Mouse (Mus musculus) myocyte (in vitro differentiated cells): ENCODE measurements at regions not wholly inside any gene's neighbourhood (a gene's known extent, or its start where the extent isn't known, plus 50 kb on each side); places are given as distances from the start of the nearest gene placed in this dataset.

ENCODE experiments used
- H3K27me3 ChIP-seq: one replicate; pipeline ENCODE4 v1.6.1; 2011; ENCODE audit not compliant: control insufficient read depth, insufficient read depth, insufficient read length
- H3K36me3 ChIP-seq: one replicate; pipeline ENCODE4 v1.6.1; 2011; ENCODE audit not compliant: control insufficient read depth, insufficient read depth
- H3K4me2 ChIP-seq: one replicate; pipeline ENCODE4 v1.6.1; 2011; ENCODE audit warnings: low read depth, control low read depth
- H3K4me3 ChIP-seq: one replicate; pipeline ENCODE4 v1.5.1; 2011; ENCODE audit warnings: mild to moderate bottlenecking, control low read depth, moderate library complexity
- H3K79me2 ChIP-seq: one replicate; pipeline ENCODE4 v1.6.1; 2011; ENCODE audit not compliant: control insufficient read depth, insufficient read depth
- H3ac ChIP-seq: one replicate; pipeline ENCODE4 v1.6.1; 2011; ENCODE audit not compliant: control insufficient read depth, insufficient read length
- CEBPB ChIP-seq: IDR thresholded peaks from 2 replicates; pipeline ENCODE4 v1.6.1; 2011; ENCODE audit warnings: mild to moderate bottlenecking, moderate library complexity; ENCODE audit not compliant: poor library complexity, insufficient read depth, severe bottlenecking
- E2F4 ChIP-seq: IDR thresholded peaks from one replicate; pipeline ENCODE4 v1.6.1; 2011; ENCODE audit warnings: mild to moderate bottlenecking, control low read depth, moderate library complexity; ENCODE audit not compliant: insufficient read depth
- MAX ChIP-seq: IDR thresholded peaks from one replicate; pipeline ENCODE4 v1.6.1; 2011; ENCODE audit warnings: low read depth, mild to moderate bottlenecking, control low read depth
- MYOD1 ChIP-seq, 3 experiments: IDR thresholded peaks; one replicate each; pipeline ENCODE4 v1.6.1; 2011; ENCODE audit warnings: control low read depth in 2 of 3, low read depth in 2 of 3, mild to moderate bottlenecking in 2 of 3, moderate library complexity in 1 of 3; ENCODE audit not compliant: insufficient read length in 2 of 3, control insufficient read depth in 1 of 3
- MYOG ChIP-seq, 3 experiments: IDR thresholded peaks; one replicate each; pipeline ENCODE4 v1.6.1; 2011; ENCODE audit warnings: control low read depth in 2 of 3, low read depth in 2 of 3, mild to moderate bottlenecking in 2 of 3; ENCODE audit not compliant: insufficient read length in 2 of 3, control insufficient read depth in 1 of 3, insufficient read depth in 1 of 3
- POLR2A ChIP-seq: IDR thresholded peaks from one replicate; pipeline ENCODE4 v1.6.1; 2011; ENCODE audit warnings: low read depth, mild to moderate bottlenecking, control low read depth, moderate library complexity; ENCODE audit not compliant: insufficient read length
- POLR2AphosphoS2 ChIP-seq: IDR thresholded peaks from one replicate; pipeline ENCODE4 v1.6.1; 2011; ENCODE audit warnings: low read depth, control low read depth; ENCODE audit not compliant: insufficient read length
- REST ChIP-seq: IDR thresholded peaks from one replicate; pipeline ENCODE4 v1.6.1; 2011; ENCODE audit warnings: mild to moderate bottlenecking, control low read depth, moderate library complexity; ENCODE audit not compliant: insufficient read depth, insufficient read length
- SRF ChIP-seq: IDR thresholded peaks from one replicate; pipeline ENCODE4 v1.6.1; 2011; ENCODE audit warnings: low read depth; ENCODE audit not compliant: control insufficient read depth, insufficient read length
- TCF12 ChIP-seq: IDR thresholded peaks from one replicate; pipeline ENCODE4 v1.6.1; 2011; ENCODE audit warnings: mild to moderate bottlenecking, control low read depth; ENCODE audit not compliant: poor library complexity, insufficient read depth, severe bottlenecking
- TCF3 ChIP-seq: IDR thresholded peaks from one replicate; pipeline ENCODE4 v1.6.1; 2011; ENCODE audit warnings: low read depth, control low read depth; ENCODE audit not compliant: insufficient read length
- USF1 ChIP-seq: IDR thresholded peaks from one replicate; pipeline ENCODE4 v1.6.1; 2011; ENCODE audit warnings: low read depth, mild to moderate bottlenecking, control low read depth, moderate library complexity

- H3K4me2 ChIP-seq = no peak overlapping the region
- TF ChIP-seq REST (no peak), TCF3 (no peak), USF1 (no peak), CEBPB (no peak), POLR2AphosphoS2 (no peak), TCF12 (no peak), SRF (no peak), E2F4 (no peak), MAX (no peak), MYOD1 (IDR thresholded peaks at IDR 0.05; ENCODE audit: control insufficient read depth in 1 of 3, insufficient read length in 2 of 3, low read depth in 2 of 3) (no peak), MYOG (IDR thresholded peaks at IDR 0.05; ENCODE audit: control insufficient read depth in 1 of 3, insufficient read depth in 1 of 3, insufficient read length in 2 of 3, low read depth in 2 of 3) (no peak), POLR2A (no peak)
Measured at GRCm38 (mm10) chr2:63452891-63453290, 268.8 kb upstream of the Kcnh7 start.

DNA sequence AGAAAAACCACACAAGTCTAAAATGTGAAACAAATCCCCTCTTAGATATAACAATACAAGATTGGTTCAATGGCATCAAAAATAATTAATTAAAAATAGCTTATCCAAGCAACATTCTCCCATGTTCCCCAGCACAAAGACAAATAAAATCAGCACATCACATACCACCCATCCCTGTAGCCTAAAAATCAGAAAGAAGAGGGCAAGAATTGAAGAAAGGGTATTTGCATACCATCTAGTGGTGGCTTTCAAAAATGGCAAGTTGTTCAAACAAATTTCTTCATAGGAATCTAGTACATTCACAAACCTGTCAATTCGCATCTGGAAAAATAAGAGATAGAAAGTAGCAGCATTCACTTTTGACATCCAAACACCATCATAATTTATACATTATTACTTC is 268.1 kb upstream of the Kcnh7 start:
- TF ChIP-seq USF1 = no peak
- TF ChIP-seq CEBPB = no peak
- no peak for TF ChIP-seq MYOG (IDR thresholded peaks at IDR 0.05; ENCODE audit: control insufficient read depth in 1 of 3, insufficient read depth in 1 of 3, insufficient read length in 2 of 3, low read depth in 2 of 3)
- no peak for TF ChIP-seq REST
- TF ChIP-seq MAX = no peak
- no peak for TF ChIP-seq SRF
- TF ChIP-seq TCF3 = no peak
- no peak for TF ChIP-seq E2F4
- TF ChIP-seq TCF12 = no peak
- TF ChIP-seq POLR2A = no peak
- Histone ChIP-seq H3K4me2 (no peak overlapping the region), H3K79me2 (no peaks in the 10 kb centered on the region), H3ac (no peak overlapping the region), H3K36me3 (no peaks in the 10 kb centered on the region), H3K27me3 (no peaks in the 10 kb centered on the region), H3K4me3 (no peak overlapping the region)

More at GRCm38 (mm10) chr2:63452891-63453290, 268.8 kb upstream of the Kcnh7 start:
- Histone ChIP-seq H3K36me3 (no peaks in the 10 kb centered on the region), H3K79me2 (no peaks in the 10 kb centered on the region), H3K27me3 (no peaks in the 10 kb centered on the region), H3K4me3 (no peak overlapping the region), H3ac (no peak overlapping the region)

DNA sequence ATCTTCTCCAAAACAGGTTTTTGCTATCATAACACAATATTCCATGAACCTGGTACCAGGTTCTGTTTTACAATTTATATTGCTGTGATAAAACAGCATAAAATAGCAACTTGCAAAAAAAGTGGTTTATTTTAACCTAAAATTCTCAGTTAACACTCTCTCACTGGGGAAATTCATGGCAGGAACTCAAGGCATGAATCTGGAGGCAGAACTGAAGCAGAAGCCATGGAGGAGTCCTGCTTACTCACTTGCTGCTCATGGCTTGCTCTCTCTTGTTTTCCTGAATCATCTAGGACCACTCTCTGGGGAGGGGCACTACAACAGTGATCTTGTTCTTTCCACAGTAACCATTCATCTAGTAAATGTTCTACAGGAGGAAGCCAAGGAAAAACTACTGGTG is 250.2 kb upstream of the Kcnh7 start:
- Histone ChIP-seq H3K4me3 (no peak overlapping the region), H3K4me2 (no peak overlapping the region), H3ac (no peak overlapping the region), H3K36me3 (no peaks in the 10 kb centered on the region), H3K27me3 (no peaks in the 10 kb centered on the region), H3K79me2 (no peaks in the 10 kb centered on the region)
- TF ChIP-seq REST = no peak
- TF ChIP-seq POLR2AphosphoS2 = no peak
- no peak for TF ChIP-seq MAX
- TF ChIP-seq MYOG (IDR thresholded peaks at IDR 0.05; ENCODE audit: control insufficient read depth in 1 of 3, insufficient read depth in 1 of 3, insufficient read length in 2 of 3, low read depth in 2 of 3) = no peak
- no peak for TF ChIP-seq SRF
- TF ChIP-seq MYOD1 (IDR thresholded peaks at IDR 0.05; ENCODE audit: control insufficient read depth in 1 of 3, insufficient read length in 2 of 3, low read depth in 2 of 3) = no peak
- TF ChIP-seq POLR2A = no peak
- no peak for TF ChIP-seq TCF12
- TF ChIP-seq E2F4 = no peak
- TF ChIP-seq USF1 = no peak
- no peak for TF ChIP-seq CEBPB
- TF ChIP-seq TCF3 = no peak

GRCm38 (mm10) chr2:63405405-63405804 is 221.3 kb upstream of the Kcnh7 start:
- H3K4me2 ChIP-seq = no peak overlapping the region
- H3K36me3 ChIP-seq = no peaks in the 10 kb centered on the region
- TF ChIP-seq REST (no peak), USF1 (no peak), MAX (no peak), E2F4 (no peak), SRF (no peak), TCF3 (no peak), POLR2A (no peak), MYOD1 (IDR thresholded peaks at IDR 0.05; ENCODE audit: control insufficient read depth in 1 of 3, insufficient read length in 2 of 3, low read depth in 2 of 3) (no peak), POLR2AphosphoS2 (no peak), TCF12 (no peak), CEBPB (no peak), MYOG (IDR thresholded peaks at IDR 0.05; ENCODE audit: control insufficient read depth in 1 of 3, insufficient read depth in 1 of 3, insufficient read length in 2 of 3, low read depth in 2 of 3) (no peak)
- H3K27me3 ChIP-seq = no peaks in the 10 kb centered on the region
- H3K4me3 ChIP-seq = no peak overlapping the region
- no peak overlapping the region for H3ac ChIP-seq
- H3K79me2 ChIP-seq = no peaks in the 10 kb centered on the region
